Mouse (Mus musculus): Measurements from ENCODE around the gene Hist1h2ad. TPM values are rescaled to one million over a fixed set of nuclear protein-coding genes. Genes with fewer than 3 reads are reported as not detected.

Gene Hist1h2ad
- polyA plus RNA-seq, 2 experiments: 4.7 to 10.4 TPM

DNA sequence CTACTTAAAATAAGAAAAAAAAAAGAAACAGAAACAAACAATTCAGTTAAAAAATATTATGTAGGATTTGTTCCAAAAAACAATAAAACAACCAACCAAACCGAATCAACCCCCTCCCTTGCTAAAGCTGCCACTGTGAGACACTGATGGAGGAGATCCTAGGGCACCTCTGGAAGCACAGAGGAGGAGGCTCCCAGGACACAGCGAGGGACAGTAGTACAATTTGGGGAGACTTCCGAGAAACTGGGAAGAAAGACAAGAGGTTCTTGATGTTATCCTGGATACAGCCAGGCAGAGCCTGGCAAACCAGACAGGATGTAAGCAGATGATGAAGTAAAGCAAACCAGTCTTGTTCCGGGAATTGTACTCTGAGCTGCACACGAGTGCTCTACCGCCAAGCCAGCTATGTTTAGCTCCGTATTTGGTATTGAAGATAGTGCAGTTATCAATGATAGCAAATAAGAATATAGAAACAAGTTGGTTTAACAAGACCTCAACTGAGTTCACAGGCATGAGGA, 29.1 kb downstream of the Hist1h2ad start:
- Histone ChIP-seq H3K9ac (replicated peaks) (no peak overlapping the region), H3K36me3 (replicated peaks; ENCODE audit: control insufficient read depth, insufficient read depth, low read depth) (no peaks in the 10 kb centered on the region), H3K27ac (no peak overlapping the region), H3K4me3 (ENCODE audit: insufficient read depth in 1 of 2, low read depth in 2 of 2, low read length in 2 of 2) (no peak overlapping the region), H3K9me3 (ENCODE audit: control insufficient read depth, low read length) (no peaks in the 10 kb centered on the region), H3K4me2 (ENCODE audit: low read depth) (no peak overlapping the region), H3K4me1 (replicated peaks; ENCODE audit: control insufficient read depth in 2 of 2, insufficient read depth in 2 of 2, low read length in 1 of 2) (peaks cover 3 to 8% of the 10 kb centered on the region in 2 experiments; a peak in 3 of 4 replicates), H3K27me3 (ENCODE audit: control insufficient read depth, insufficient read depth, low read length) (no peaks in the 10 kb centered on the region)
- DNase-seq (ENCODE audit: low read depth in 3 of 3, low spot score in 3 of 3) (no peak), ATAC-seq (ENCODE audit: insufficient read depth) (no peak)
- no peak for TF ChIP-seq EP300 (IDR thresholded peaks at IDR 0.05; ENCODE audit: low read depth)
- TF ChIP-seq CTCF (IDR thresholded peaks at IDR 0.05; ENCODE audit: low read depth): no peak
- WGBS (ENCODE audit: insufficient replicate concordance): 41% methylated on average over 7 of the region's 7 CpGs

DNA sequence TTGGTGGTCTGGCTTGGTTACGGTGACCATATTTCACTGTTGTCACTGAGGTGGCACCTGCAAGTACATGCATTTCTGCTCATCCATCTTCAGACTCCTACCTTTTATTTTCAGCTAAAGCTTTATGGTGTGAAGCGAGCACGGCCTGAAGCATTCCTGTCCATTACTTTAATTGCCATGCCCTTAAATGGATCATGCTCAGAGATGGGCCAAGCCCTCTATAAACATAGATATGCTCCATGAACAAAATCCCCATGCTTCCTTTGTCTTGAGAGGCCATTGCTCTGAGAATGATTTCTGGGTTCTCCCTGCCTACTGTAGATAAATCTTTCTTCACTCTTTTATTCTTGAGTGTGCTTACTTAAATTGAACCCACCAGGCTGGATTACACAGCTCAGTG, 30.3 kb downstream of the Hist1h2ad start:
- DNase-seq (ENCODE audit: low read depth in 3 of 3, low spot score in 3 of 3): no peak

DNA sequence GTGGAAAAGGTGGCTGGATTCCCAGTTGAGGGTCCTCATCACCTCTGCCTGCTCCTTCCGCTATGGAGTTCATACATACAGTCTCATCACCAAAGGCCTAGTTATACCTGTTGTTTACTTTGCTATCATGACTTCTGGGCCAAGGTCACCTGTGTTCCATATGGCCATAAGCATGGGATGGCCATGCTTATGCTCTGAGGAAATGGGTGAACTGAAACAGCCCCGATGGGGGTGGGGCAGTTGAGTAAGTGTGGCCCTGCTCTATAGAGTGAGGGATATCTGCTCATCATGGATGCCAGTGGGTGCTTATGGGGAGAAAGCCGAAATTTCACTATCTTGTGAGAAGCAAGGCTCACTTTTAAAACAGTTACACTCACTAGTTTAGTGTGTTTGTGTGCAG, 30.9 kb downstream of the Hist1h2ad start:
- DNase-seq (ENCODE audit: low read depth in 3 of 3, low spot score in 3 of 3) (no peak), ATAC-seq (ENCODE audit: insufficient read depth) (no peak)
- Histone ChIP-seq H3K27ac (no peak overlapping the region), H3K4me2 (ENCODE audit: low read depth) (no peak overlapping the region), H3K4me1 (replicated peaks; ENCODE audit: control insufficient read depth in 2 of 2, insufficient read depth in 2 of 2, low read length in 1 of 2) (peaks cover 18 to 23% of the 10 kb centered on the region in 2 experiments), H3K27me3 (ENCODE audit: control insufficient read depth, insufficient read depth, low read length) (no peaks in the 10 kb centered on the region), H3K9me3 (ENCODE audit: control insufficient read depth, low read length) (no peaks in the 10 kb centered on the region), H3K9ac (replicated peaks) (no peak overlapping the region; the same call in 1 of the 2 replicates), H3K36me3 (replicated peaks; ENCODE audit: control insufficient read depth, insufficient read depth, low read depth) (no peaks in the 10 kb centered on the region), H3K4me3 (ENCODE audit: insufficient read depth in 1 of 2, low read depth in 2 of 2, low read length in 2 of 2) (no peak overlapping the region)
- WGBS (ENCODE audit: insufficient replicate concordance): 79% methylated on average over 3 of the region's 3 CpGs
- TF ChIP-seq CTCF (IDR thresholded peaks at IDR 0.05; ENCODE audit: low read depth) (no peak), EP300 (IDR thresholded peaks at IDR 0.05; ENCODE audit: low read depth) (no peak)

More for the DNA sequence above, 30.3 kb downstream of the Hist1h2ad start:
- Histone ChIP-seq H3K36me3 (replicated peaks; ENCODE audit: control insufficient read depth, insufficient read depth, low read depth) (no peaks in the 10 kb centered on the region), H3K9ac (replicated peaks) (no peak overlapping the region), H3K4me2 (ENCODE audit: low read depth) (no peak overlapping the region), H3K9me3 (ENCODE audit: control insufficient read depth, low read length) (no peaks in the 10 kb centered on the region), H3K4me1 (replicated peaks; ENCODE audit: control insufficient read depth in 2 of 2, insufficient read depth in 2 of 2, low read length in 1 of 2) (peaks cover 12 to 17% of the 10 kb centered on the region in 2 experiments), H3K4me3 (ENCODE audit: insufficient read depth in 1 of 2, low read depth in 2 of 2, low read length in 2 of 2) (no peak overlapping the region), H3K27ac (no peak overlapping the region), H3K27me3 (ENCODE audit: control insufficient read depth, insufficient read depth, low read length) (no peaks in the 10 kb centered on the region)
- WGBS (ENCODE audit: insufficient replicate concordance): 85% methylated on average over 3 of the region's 3 CpGs
- TF ChIP-seq CTCF (IDR thresholded peaks at IDR 0.05; ENCODE audit: low read depth) (no peak), EP300 (IDR thresholded peaks at IDR 0.05; ENCODE audit: low read depth) (no peak)
- no peak for ATAC-seq (ENCODE audit: insufficient read depth)

DNA sequence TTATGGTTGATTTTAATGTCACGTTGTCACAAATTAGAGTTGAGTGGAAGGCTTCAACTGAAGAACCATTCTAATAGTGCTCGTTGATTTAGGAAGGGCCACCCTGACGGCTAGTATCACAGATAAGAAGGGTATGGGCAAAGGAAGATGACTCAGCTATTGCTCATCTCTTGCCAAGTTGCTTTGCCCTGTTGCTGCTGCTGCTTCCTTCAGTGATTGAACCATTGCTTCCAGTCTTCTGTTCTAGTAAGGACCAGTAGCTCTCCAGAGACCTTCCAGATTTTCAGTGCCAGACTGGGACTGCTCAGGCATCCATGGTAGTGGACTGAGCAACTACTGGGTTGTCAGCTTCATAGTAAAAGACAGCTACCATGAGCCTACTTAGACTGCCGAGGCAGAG, 35.0 kb downstream of the Hist1h2ad start:
- H3K9me3 ChIP-seq (ENCODE audit: control insufficient read depth, low read length): no peaks in the 10 kb centered on the region
- H3K36me3 ChIP-seq (replicated peaks; ENCODE audit: control insufficient read depth, insufficient read depth, low read depth): no peaks in the 10 kb centered on the region
- peak overlapping the region; percentile 67 for H3K9ac ChIP-seq (replicated peaks)
- peaks cover 21 to 22% of the 10 kb centered on the region in 2 experiments for H3K4me1 ChIP-seq (replicated peaks; ENCODE audit: control insufficient read depth in 2 of 2, insufficient read depth in 2 of 2, low read length in 1 of 2)
- no peak for TF ChIP-seq CTCF (IDR thresholded peaks at IDR 0.05; ENCODE audit: low read depth)
- TF ChIP-seq EP300 (IDR thresholded peaks at IDR 0.05; ENCODE audit: low read depth): peak; percentile 63
- 0 out of 4 replicates have a peak overlapping the region, but pooled peaks of 1 of the 2 experiments have one; percentile 24 for H3K4me3 ChIP-seq (ENCODE audit: insufficient read depth in 1 of 2, low read depth in 2 of 2, low read length in 2 of 2)
- peak in 1 of 3 experiments; percentile 63 for DNase-seq (ENCODE audit: low read depth in 3 of 3, low spot score in 3 of 3)
- peak; percentile 88 for ATAC-seq (ENCODE audit: insufficient read depth)
- WGBS (ENCODE audit: insufficient replicate concordance): 16% methylated on average over 4 of the region's 4 CpGs
- H3K27me3 ChIP-seq (ENCODE audit: control insufficient read depth, insufficient read depth, low read length): no peaks in the 10 kb centered on the region
- H3K27ac ChIP-seq: peak overlapping the region; percentile 94
- H3K4me2 ChIP-seq (ENCODE audit: low read depth): peak overlapping the region; percentile 50

DNA sequence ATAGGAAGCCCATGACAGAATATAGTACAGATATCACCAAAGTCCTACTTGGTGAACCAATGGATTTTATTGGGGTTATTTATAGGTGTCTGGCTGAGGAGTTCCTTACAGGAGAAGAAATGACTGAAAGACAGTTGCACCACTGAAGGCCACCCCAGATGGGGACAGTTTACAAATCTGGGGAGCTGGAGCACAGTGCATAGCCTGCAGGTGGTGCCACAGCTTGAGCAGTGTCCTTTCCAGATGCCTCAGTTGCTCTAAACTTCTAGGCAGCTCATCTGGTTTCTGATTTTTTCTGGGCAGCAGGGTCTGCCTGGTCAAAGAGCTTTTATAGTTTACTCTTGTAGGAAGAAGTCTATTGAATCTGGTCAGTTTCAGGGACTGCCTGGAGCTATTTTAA, 35.7 kb downstream of the Hist1h2ad start:
- DNase-seq (ENCODE audit: low read depth in 3 of 3, low spot score in 3 of 3): no peak
- Histone ChIP-seq H3K36me3 (replicated peaks; ENCODE audit: control insufficient read depth, insufficient read depth, low read depth) (no peaks in the 10 kb centered on the region), H3K9ac (replicated peaks) (peak overlapping the region; percentile 67), H3K4me1 (replicated peaks; ENCODE audit: control insufficient read depth in 2 of 2, insufficient read depth in 2 of 2, low read length in 1 of 2) (peaks cover 21 to 22% of the 10 kb centered on the region in 2 experiments), H3K4me3 (ENCODE audit: insufficient read depth in 1 of 2, low read depth in 2 of 2, low read length in 2 of 2) (no peak overlapping the region), H3K4me2 (ENCODE audit: low read depth) (peak overlapping the region; percentile 50), H3K9me3 (ENCODE audit: control insufficient read depth, low read length) (no peaks in the 10 kb centered on the region), H3K27me3 (ENCODE audit: control insufficient read depth, insufficient read depth, low read length) (no peaks in the 10 kb centered on the region), H3K27ac (peak overlapping the region; percentile 94)
- no peak for TF ChIP-seq EP300 (IDR thresholded peaks at IDR 0.05; ENCODE audit: low read depth)
- peak; percentile 42 for TF ChIP-seq CTCF (IDR thresholded peaks at IDR 0.05; ENCODE audit: low read depth)
- ATAC-seq (ENCODE audit: insufficient read depth): 0 out of 2 replicates have a peak, but pooled peaks have one; percentile 2
